Mouse (Mus musculus): ENCODE measurements around the gene Msrb3.

- TF ChIP-seq POLR2A (IDR thresholded peaks at IDR 0.05; ENCODE audit: borderline replicate concordance, insufficient read depth, low read length): no peak
- no peak for TF ChIP-seq CTCF (IDR thresholded peaks at IDR 0.05; ENCODE audit: borderline replicate concordance, insufficient read depth, low read depth, low read length)
Measured at GRCm38 (mm10) chr10:120928183-120928582, 29.3 kb upstream of the Msrb3 start.
